Mouse (Mus musculus): ENCODE results near the gene Abcc5. TPM values are rescaled to one million over a fixed set of nuclear protein-coding genes. Genes with fewer than 3 reads are reported as not detected.
"Not testable (repeated sequence)": the region's sequence is repeated elsewhere in the genome, so short reads cannot be mapped to it uniquely, and the experiment has no call there.

Gene Abcc5
- total RNA-seq, 2 experiments from 2014 or later = 182 to 183 TPM

GRCm38 (mm10) chr16:20375341-20375740 is 50.9 kb downstream of the Abcc5 start:
- intact Hi-C loops (cut with DNase I) = no loop called here
- DNase-seq (ENCODE audit: extremely low spot score in 1 of 2, low spot score in 2 of 2) = no peak

DNA sequence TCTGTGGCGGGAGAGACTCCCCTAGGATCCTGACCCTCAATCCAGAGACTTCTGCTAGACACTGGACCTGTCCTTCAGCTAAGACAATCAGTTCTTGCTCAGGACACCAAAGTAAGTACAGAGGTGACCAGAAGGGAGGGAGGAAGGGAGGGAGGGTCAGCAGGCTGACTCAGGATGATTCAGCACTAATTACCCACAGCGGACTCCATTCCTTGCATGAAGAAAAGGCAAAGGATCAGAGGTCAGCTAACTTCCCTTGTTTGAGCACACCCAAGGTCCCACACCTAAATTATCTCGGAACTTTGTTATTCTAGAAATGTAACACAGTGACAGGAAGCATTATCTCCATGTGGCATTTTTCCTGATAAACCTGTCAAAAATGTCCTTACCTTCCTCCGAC is 54.5 kb downstream of the Abcc5 start:
- intact Hi-C loops (cut with DNase I) = no loop called here
- no peak for DNase-seq (ENCODE audit: extremely low spot score in 1 of 2, low spot score in 2 of 2)

GRCm38 (mm10) chr16:20368221-20368620 is 58.0 kb downstream of the Abcc5 start:
- no peak for DNase-seq (ENCODE audit: extremely low spot score in 1 of 2, low spot score in 2 of 2)
- intact Hi-C loops (cut with DNase I) = no loop called here

DNA sequence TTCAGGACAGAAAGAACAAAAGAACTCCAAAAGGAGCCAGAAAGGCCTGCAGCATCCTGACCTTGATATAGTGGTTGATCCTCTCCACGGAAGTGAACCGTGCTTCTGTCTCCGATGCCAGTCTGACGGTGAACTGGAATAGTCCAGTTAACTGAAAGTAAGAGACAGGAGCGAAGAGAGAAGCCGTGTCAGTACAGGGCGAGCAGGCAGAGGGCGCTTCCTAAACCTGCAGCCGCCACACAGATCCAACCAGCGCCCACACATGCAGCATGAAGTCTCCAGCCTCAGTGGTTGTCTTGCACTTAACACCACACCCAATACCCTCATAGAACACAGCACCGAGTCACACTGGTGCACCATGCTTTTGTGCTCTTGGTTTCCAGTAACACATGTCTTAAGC is 64.1 kb downstream of the Abcc5 start:
- intact Hi-C loops (cut with DNase I) = no loop called here
- no peak for DNase-seq (ENCODE audit: extremely low spot score in 1 of 2, low spot score in 2 of 2)

DNA sequence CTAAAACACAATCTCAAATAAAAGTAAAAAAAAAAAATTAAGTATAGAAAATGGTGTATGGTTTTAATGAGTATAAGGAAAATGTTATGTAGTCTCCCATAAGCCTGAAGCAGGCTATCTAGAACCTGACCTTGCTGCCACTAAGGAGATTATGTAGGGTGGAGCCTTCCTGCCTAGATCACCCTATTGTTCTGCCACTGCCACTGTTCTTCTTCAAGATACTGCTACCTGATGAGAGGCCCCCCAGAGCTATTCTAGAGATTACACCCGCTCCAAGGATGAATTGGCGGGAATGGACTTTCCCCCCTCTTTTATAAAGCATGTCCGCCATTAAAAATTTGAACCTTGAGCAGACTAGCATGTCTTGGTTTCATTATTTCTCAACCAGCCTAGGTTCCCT is 64.7 kb downstream of the Abcc5 start:
- intact Hi-C loops (cut with DNase I); DNase-seq (ENCODE audit: extremely low spot score in 1 of 2, low spot score in 2 of 2): not testable (repeated sequence)

- DNase-seq (ENCODE audit: extremely low spot score in 1 of 2, low spot score in 2 of 2) = no peak
- intact Hi-C loops (cut with DNase I) = no loop called here
These were observed 66.4 kb downstream of the Abcc5 start for GRCm38 (mm10) chr16:20359643-20360295.

DNA sequence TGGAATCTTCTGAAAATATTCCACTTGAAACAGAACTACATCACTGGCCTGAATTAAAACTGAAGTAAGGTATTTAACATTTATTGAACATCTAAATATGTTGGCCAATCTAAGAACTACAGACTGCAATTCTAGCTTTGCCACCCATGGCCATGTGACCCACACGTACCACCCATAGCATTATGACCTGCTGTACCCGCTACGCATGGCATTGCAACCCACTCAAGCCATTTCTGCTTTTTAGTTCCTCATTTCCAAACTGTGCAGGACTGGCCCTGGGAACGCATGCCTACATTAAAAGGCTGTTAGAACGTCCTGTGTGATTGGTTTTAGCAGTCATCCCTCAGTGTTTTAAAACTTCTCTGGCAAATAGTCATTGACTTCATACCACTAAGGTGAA is 68.4 kb downstream of the Abcc5 start:
- intact Hi-C loops (cut with DNase I) = no loop called here
- no peak for DNase-seq (ENCODE audit: extremely low spot score in 1 of 2, low spot score in 2 of 2)

DNA sequence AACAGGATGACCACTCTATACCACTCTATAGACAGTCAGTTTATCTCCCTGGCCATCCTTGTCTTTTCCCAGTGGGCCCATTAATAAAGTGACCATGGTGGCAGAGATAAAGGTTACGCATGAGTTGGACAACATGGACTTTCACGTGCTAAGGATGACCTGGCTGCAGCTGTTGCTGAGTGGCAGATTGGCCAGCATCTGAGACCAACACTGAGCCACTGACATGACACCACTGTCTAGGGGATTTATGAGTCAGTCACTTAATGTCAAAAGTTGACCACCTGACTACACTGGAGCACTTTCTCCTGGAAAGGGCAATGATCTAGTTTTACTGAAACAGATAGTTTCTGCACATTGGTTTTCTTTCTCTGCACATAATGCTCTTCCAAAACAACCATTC is 71.4 kb downstream of the Abcc5 start:
- intact Hi-C loops (cut with DNase I) = no loop called here
- no peak for DNase-seq (ENCODE audit: extremely low spot score in 1 of 2, low spot score in 2 of 2)

GRCm38 (mm10) chr16:20354011-20354410 is 72.2 kb downstream of the Abcc5 start:
- DNase-seq (ENCODE audit: extremely low spot score in 1 of 2, low spot score in 2 of 2) = no peak
- intact Hi-C loops (cut with DNase I) = no loop called here

DNA sequence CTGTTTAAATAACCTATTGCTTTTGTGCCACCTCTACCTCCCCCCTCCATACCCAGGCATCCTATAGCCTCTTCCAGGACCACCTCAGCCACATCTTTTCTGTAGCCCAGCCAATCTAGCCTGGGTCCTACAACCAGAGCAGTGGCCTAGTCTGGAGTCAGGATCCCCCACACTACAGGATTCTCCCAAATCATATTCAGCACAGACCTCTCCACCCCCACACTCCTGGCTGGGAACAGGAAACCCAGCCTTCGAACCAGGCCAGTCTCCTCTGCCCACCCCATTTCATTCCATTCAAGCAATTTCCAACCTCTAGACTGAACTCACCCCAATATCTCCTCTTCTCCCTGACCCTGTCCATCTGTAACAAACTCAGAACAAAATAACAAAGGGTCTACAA is 80.7 kb downstream of the Abcc5 start:
- DNase-seq (ENCODE audit: extremely low spot score in 1 of 2, low spot score in 2 of 2) = no peak
- intact Hi-C loops (cut with DNase I) = no loop called here

DNA sequence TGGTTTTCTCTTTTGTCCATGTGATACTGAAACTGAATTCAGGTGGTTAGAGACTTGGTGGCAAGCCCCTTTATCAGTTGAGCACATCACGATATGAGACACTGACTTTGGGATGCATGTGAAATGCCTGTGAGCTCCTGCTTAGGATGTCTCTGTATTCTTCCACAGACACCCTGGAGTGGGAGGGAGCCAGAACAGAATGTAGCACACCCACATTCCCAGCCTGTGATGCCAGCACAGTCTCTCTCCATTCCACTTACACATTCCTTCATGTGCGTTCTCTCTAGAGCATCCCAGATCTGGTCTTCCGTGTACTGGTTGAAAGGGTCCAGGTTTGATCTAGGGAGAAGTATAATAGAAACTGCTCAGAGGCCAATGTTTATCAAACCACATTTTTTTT is 87.6 kb downstream of the Abcc5 start:
- intact Hi-C loops (cut with DNase I) = no loop called here
- peak in 1 of 2 experiments; percentile 12 for DNase-seq (ENCODE audit: extremely low spot score in 1 of 2, low spot score in 2 of 2)

GRCm38 (mm10) chr16:20334918-20335317 is 91.3 kb downstream of the Abcc5 start:
- intact Hi-C loops (cut with DNase I) = no loop called here

GRCm38 (mm10) chr16:20328306-20328705 is 97.9 kb downstream of the Abcc5 start:
- intact Hi-C loops (cut with DNase I) = no loop called here
- DNase-seq (ENCODE audit: extremely low spot score in 1 of 2, low spot score in 2 of 2) = no peak

More at GRCm38 (mm10) chr16:20334918-20335317, 91.3 kb downstream of the Abcc5 start:
- DNase-seq (ENCODE audit: extremely low spot score in 1 of 2, low spot score in 2 of 2) = no peak

- intact Hi-C loops (cut with DNase I) = no loop called here
- no peak for DNase-seq (ENCODE audit: extremely low spot score in 1 of 2, low spot score in 2 of 2)
These were observed 100.9 kb downstream of the Abcc5 start, which contains the start of gene Cyp2ab1 for GRCm38 (mm10) chr16:20325286-20325685. Gene Cyp2ab1 (minus strand): TSS chr16:20325404.

DNA sequence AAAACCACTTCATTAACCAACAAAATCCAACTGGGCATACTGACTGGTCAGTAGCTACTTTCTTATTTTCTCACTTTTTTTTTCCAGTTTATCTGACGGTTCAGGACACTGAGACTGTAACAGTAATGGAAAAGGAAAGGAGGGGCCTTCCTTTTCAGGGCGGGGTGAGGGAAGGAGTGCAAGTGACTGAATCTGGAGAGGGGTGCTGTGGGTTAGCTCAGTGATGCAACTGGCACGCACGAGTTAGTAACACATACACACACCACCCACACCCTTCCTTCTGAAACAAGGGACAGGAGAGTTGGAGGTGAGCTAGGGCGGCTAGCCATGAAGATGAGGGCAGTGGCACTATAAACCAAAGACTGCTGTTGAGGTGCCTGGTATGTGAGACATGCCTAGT is 102.3 kb downstream of the Abcc5 start:
- DNase-seq (ENCODE audit: extremely low spot score in 1 of 2, low spot score in 2 of 2) = no peak
- intact Hi-C loops (cut with DNase I) = no loop called here

DNA sequence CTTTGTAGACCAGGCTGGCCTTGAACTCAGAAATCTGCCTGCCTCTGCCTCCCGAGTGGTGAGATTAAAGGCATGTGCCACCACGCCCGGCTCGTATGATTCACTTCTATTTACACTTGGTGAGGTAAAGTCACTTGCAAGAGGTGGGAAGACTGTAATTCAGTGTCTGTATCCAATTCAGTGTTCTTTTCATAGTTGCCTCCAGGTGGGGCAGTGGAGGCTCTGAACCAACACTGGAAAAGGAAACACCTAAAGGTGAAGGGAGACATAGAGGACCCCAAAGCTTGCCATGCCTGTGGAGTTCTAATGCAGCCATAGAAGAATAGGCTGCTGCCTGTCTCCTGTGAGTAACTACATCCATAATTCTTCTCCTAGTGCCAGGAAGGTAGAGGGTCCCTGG is 103.9 kb downstream of the Abcc5 start:
- intact Hi-C loops (cut with DNase I) = no loop called here
- DNase-seq (ENCODE audit: extremely low spot score in 1 of 2, low spot score in 2 of 2) = no peak

GRCm38 (mm10) chr16:20316770-20317169 is 109.4 kb downstream of the Abcc5 start:
- intact Hi-C loops (cut with DNase I) = no loop called here

DNA sequence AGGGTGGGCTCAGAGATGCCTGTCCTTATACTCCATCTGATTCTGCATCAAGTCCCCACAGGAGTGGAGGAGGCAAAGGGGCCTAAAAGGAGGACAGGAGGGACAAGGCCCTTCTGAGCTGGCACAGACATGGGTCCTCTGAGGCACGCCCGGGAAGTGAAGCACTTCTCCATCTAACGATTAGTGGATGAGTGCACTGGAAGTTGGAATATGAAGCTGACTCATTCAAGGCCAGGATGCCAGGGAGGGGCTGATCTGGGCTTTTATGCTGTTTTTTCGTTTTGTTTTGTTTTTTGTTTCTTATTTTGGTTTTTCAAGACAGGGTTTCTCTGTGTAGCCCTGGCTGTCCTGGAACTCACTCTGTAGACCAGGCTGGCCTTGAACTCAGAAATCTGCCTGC is 110.9 kb downstream of the Abcc5 start:
- intact Hi-C loops (cut with DNase I) = no loop called here
- no peak for DNase-seq (ENCODE audit: extremely low spot score in 1 of 2, low spot score in 2 of 2)

More at GRCm38 (mm10) chr16:20316770-20317169, 109.4 kb downstream of the Abcc5 start:
- DNase-seq (ENCODE audit: extremely low spot score in 1 of 2, low spot score in 2 of 2) = no peak

DNA sequence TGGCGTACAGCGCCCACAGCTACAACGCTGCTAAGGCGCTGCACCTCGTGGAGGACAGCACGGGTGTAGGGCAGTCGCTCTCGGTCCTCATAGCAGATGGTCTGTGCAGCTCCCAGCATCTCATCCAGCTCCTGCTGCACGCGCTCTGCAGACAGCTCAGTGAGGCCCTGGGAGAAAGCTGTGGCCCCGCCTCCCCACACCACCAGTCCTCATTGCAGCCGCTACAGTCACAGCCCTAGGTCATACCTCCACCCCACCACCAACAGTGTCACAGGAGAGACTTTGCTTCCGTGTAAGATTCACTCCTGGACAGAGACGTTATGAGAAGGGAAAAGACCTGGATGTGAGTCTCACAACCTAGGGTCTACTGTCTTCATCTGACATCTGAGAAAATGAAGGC is 113.9 kb downstream of the Abcc5 start:
- intact Hi-C loops (cut with DNase I) = no loop called here
- no peak for DNase-seq (ENCODE audit: extremely low spot score in 1 of 2, low spot score in 2 of 2)

DNA sequence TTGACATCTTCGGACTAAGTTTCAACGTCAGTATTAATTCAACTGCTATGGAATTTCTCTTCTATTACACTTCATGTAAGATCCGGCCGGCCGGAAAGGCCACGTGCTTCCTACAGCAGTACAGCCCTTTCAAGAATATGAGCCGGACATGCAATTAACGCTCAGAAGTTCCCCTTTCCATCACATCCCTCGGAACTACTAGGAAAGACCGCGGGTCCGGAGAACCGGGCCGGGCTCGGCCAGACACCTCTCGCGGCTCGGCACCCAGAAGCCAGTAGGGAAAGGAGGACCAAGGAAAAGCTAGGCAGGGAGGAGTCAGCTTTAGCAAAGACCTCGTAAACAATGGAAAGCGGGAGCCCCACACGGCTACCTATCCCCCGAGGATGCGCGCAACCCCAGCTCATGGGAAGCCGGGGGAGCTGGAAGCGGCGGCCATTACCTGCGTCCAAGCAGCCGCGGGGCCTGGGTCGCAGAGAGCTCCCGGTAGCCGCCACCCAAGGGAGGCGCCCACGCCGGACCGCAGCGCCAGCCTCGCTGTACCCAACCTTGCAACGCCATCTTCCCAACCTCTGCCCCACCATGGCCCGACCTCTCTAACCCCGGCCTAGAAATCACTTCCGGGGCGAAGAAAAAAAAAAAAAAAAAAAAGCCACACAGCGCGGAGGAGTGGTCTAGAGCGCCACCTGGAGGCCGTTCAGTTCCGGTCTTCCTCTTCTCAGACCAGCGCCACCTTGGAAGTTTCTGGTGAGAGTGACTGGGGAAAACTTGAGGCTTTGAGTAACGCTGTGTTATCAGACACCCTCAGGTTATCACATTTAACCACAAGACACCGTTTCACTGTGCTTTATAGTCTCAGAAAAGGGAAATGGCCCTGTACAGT is 124.2 kb downstream of the Abcc5 start, which contains the start of gene Parl:
Gene Parl, minus strand, starts transcription at position 618 of the 880 bp plus-strand sequence.
- intact Hi-C loops (cut with DNase I) = loop anchor here (5.0 kb wide), 1 partner anchor 60 kb away; the partner anchor contains the start of gene Map6d1
- DNase-seq (ENCODE audit: extremely low spot score in 1 of 2, low spot score in 2 of 2) = peak; percentile 73 to 90
